Mouse (Mus musculus): ENCODE results near the gene Cux2.

DNA sequence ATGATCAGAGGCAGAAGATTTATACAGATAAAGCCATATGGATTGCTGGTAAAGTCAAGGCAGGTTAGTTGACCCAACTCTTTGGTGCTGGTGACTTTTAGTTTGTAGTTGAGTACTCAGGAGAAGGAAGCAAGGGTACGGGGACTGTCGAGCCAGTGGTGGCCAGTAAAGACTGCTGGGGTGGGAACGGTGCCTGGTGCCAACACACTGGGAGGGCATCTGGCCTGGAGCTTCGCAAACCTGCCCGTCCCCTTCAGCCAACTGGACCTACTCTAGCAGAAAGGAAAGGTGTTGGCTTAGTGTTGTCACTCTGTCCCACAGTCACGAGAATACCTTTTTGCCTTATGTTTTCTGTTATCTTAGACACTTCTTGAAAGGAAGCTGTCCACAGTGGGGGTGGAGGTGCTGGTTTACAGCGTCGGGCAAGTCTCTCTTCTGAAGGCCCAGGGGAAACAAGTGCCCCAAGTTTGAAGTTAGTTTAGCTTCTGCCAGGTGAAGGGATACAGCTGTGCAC lies 234.0 kb downstream of the Cux2 start:
- TF ChIP-seq CTCF (IDR thresholded peaks at IDR 0.05; ENCODE audit: insufficient read depth, low read length): no peak
- TF ChIP-seq POLR2A (IDR thresholded peaks at IDR 0.05; ENCODE audit: borderline replicate concordance, extremely low read depth, low read depth, low read length): no peak; the same call in 1 of the 2 replicates
